Mouse (Mus musculus) thymus, adult 2 months (tissue): ENCODE results near the gene Trpc2.

Experiments
- CTCF ChIP-seq: fragments of 200-500 bp; IDR thresholded peaks from 2 replicates; pipeline ENCODE4 v1.5.1; 2012; ENCODE audit warnings: mild to moderate bottlenecking, control low read depth, low read length, moderate library complexity, borderline replicate concordance; ENCODE audit not compliant: control insufficient read depth, poor library complexity, insufficient read depth; ENCODE audit errors: extremely low read depth
- POLR2A ChIP-seq: fragments of 200-500 bp; IDR thresholded peaks from 2 replicates; pipeline ENCODE4 v1.6.1; 2012; ENCODE audit warnings: mild to moderate bottlenecking, low read length, control low read depth, moderate library complexity; ENCODE audit not compliant: control insufficient read depth, poor library complexity, insufficient read depth; ENCODE audit errors: extremely low read depth

- TF ChIP-seq CTCF (no peak), POLR2A (no peak)
These were observed 54.5 kb downstream of the Trpc2 start for GRCm38 (mm10) chr7:102137464-102137863.
